Mouse (Mus musculus) CH12.LX (cell line): ENCODE results near the gene Tmem44.

Experiments used
- CHD2 ChIP-seq: IDR thresholded peaks from 2 replicates; pipeline ENCODE4 v1.6.1; 2011; ENCODE audit warnings: low read length, improper control_type of control experiment
- CTCF ChIP-seq, 2 experiments: IDR thresholded peaks in 1 of 2; conservative IDR thresholded peaks in 1 of 2; 2 replicates each; pipeline ENCODE4 v1.5.1; 2011 to 2012; ENCODE audit warnings: low read depth in 2 of 2, low read length in 2 of 2, improper control_type of control experiment in 1 of 2, inconsistent platforms in 1 of 2, mild to moderate bottlenecking in 1 of 2, moderate library complexity in 1 of 2
- ELF1 ChIP-seq: IDR thresholded peaks from 2 replicates; pipeline ENCODE4 v1.6.1; 2014; ENCODE audit warnings: low read depth, mild to moderate bottlenecking, inconsistent platforms, low read length, improper control_type of control experiment
- MAFK ChIP-seq: IDR thresholded peaks from 2 replicates; pipeline ENCODE4 v1.6.1; 2011; ENCODE audit warnings: low read length, improper control_type of control experiment; ENCODE audit not compliant: insufficient replicate concordance
- MEF2A ChIP-seq: IDR thresholded peaks from 2 replicates; pipeline ENCODE4 v1.6.1; 2014; ENCODE audit warnings: low read depth, mild to moderate bottlenecking, inconsistent platforms, low read length, improper control_type of control experiment, borderline replicate concordance
- NRF1 ChIP-seq: IDR thresholded peaks from 2 replicates; pipeline ENCODE4 v1.6.1; 2014; ENCODE audit warnings: low read depth, mild to moderate bottlenecking, inconsistent platforms, low read length, improper control_type of control experiment, moderate library complexity
- POLR2A ChIP-seq: IDR thresholded peaks from 2 replicates; pipeline ENCODE4 v1.6.1; 2011; ENCODE audit warnings: low read depth, mild to moderate bottlenecking, improper control_type of control experiment, low read length
- POLR2AphosphoS2 ChIP-seq: IDR thresholded peaks from 2 replicates; pipeline ENCODE4 v1.6.1; 2011; ENCODE audit warnings: low read depth, low read length, improper control_type of control experiment
- RAD21 ChIP-seq: IDR thresholded peaks from 2 replicates; pipeline ENCODE4 v1.6.1; 2011; ENCODE audit warnings: low read depth, mild to moderate bottlenecking, low read length, improper control_type of control experiment, moderate library complexity
- SMC3 ChIP-seq: IDR thresholded peaks from 2 replicates; pipeline ENCODE4 v1.6.1; 2011; ENCODE audit warnings: low read depth, low read length, improper control_type of control experiment
- TCF12 ChIP-seq: IDR thresholded peaks from 2 replicates; pipeline ENCODE4 v1.6.1; 2014; ENCODE audit warnings: low read depth, mild to moderate bottlenecking, inconsistent platforms, low read length, improper control_type of control experiment
- UBTF ChIP-seq: IDR thresholded peaks from 2 replicates; pipeline ENCODE4 v1.6.1; 2012; ENCODE audit warnings: low read depth, mild to moderate bottlenecking, inconsistent platforms, low read length, improper control_type of control experiment, moderate library complexity
- ZNF384 ChIP-seq: IDR thresholded peaks from 2 replicates; pipeline ENCODE4 v1.6.1; 2012; ENCODE audit warnings: low read depth, low read length, improper control_type of control experiment, inconsistent platforms

DNA sequence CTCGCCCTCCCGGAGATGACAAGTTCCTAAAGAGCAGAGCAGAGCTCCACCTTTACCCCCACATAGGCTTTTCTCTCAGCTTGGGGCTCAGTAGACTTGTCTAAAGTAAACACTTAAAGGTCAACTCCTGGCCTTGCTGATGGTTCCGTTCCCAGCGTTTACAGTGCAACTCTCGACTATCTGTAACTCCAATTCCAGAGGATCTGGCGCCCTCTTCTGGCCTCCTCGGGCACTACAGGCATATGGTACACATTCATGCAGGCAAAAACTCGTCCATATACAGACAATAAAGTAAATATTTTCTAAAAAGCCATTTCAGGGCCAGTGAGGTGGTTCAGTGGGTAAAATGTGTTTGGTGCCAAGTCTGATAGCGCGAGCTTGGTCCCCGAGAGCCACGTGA is 35.2 kb downstream of the Tmem44 start:
- TF ChIP-seq MAFK (no peak), NRF1 (no peak), CTCF (conservative IDR thresholded peaks at IDR 0.05 in 1 of 2, IDR thresholded peaks at IDR 0.05 in 1 of 2; ENCODE audit: low read depth in 2 of 2, low read length in 2 of 2) (peak; percentile 72 to 77), UBTF (no peak), ZNF384 (no peak), POLR2A (no peak), ELF1 (no peak), TCF12 (no peak), CHD2 (no peak), POLR2AphosphoS2 (no peak), SMC3 (peak; percentile 51), RAD21 (peak; percentile 62), MEF2A (no peak)
